Mouse (Mus musculus) cerebellum, adult 9-10 months (tissue): Measurements from ENCODE around the gene Btbd35f17.
"Not testable (repeated sequence)": the region's sequence is repeated elsewhere in the genome, so short reads cannot be mapped to it uniquely, and the experiment has no call there.

ENCODE experiments used
- DNase-seq: peaks from one replicate; pipeline ENCODE4 v3.0.0; 2022

The Btbd35f17 gene

GRCm38 (mm10) chrX:4370336-4370735 is at the start of gene Btbd35f17:
Gene Btbd35f17 (plus strand): TSS chrX:4370636.
- not testable (repeated sequence) for DNase-seq
